Mouse (Mus musculus) central nervous system, embryonic 18 days (tissue): ENCODE measurements around the gene Klhl15. TPM values are rescaled to one million over a fixed set of nuclear protein-coding genes. Genes with fewer than 3 reads are reported as not detected.

Experiments used
- polyA plus RNA-seq: library from polyadenylated mRNA; depleted of rRNA; stranded (reverse); fragments of >200 nt; gene quantifications from 2 replicates; pipeline ENCODE4 v1.2.3, GENCODE M21; 2012; rRNA removed

Klhl15 gene
- polyA plus RNA-seq: 4.2 and 5.4 TPM in 2 replicates

DNA sequence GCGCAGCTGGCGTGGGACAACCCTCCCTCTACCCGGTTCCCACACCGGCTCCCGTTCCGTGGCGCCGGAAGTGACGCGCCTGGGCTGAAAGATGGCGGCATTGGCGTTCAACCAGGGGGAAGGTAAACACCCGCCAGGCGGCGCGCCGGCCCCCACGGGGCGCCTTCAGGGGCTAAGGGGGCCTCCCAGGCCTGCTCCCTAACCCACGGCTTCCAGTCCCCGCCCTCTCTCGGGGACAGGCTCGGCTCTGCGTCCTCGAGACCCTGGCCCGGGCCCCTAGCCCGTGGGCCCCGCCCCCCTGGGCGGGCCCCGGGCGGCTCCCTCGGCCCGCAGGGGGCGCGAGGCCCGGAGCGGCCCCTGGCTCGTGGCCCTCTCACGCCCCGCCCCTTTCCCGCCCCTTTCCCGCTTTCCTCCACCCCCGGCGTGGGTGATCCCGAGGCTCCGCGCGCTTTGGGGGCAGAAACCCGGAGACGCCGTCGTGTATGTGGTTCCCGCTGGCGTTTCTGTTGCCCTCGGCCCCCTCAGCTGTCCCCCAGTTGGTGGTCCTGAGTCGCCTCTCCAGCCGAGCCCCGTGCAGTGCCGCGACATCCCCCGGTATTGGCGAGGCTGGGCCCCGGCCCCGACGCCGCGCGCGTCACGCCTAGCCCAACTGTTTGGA lies at the start of gene Klhl15:
Klhl15 (plus strand) TSS at position 68 of the 658 bp plus-strand sequence.

DNA sequence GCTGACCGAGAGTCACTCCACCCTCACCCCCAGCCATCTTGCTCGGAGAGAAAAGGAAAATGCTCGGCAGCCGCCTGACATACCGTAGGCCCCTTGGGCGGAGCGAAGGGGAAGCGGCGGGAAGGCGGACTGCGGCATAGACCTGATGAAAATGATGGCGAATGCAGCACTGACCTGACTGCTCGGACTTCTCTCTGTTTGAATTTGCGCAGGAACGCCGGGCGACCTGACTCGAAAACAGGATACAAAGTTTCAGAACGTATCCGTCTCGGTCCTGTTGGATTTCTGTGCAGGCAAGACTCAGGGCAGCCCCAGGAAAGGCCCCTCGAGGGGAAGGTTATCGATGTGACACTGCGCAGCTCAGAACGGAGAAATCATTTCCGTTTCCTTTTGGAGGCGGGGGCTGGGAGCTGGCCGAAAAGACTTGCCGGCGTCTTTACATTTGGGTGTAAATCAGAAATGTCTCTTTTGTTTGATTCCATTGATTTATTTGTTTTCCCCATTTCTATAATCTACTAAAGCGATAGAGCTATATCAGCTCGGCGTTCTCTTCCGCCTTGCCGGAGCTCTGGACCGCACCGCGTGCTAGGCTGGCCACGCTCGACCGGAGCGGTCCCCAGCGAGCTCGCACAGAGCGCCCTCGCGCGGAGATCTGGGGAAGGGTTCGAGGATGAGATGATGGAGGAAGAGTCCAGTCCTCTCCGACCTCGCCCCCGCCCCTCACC lies 21.6 kb upstream of the Klhl15 start, which contains the start of gene Eif2s3x:
Eif2s3x (minus strand) TSS at position 266 of the 725 bp plus-strand sequence.

Other genes with a start within 250 kb of the Klhl15 start
- gene Zfx, start 110.9 kb upstream of the Klhl15 start, polyA plus RNA-seq: 12.4 and 13.1 TPM in 2 replicates
- gene Eif2s3x, start 21.7 kb upstream of the Klhl15 start, polyA plus RNA-seq: 96.5 and 98.3 TPM in 2 replicates
- gene Fam90a1b, start 132.2 kb downstream of the Klhl15 start, polyA plus RNA-seq: 0.38 and 0.40 TPM in 2 replicates
- gene Apoo, start 132.5 kb downstream of the Klhl15 start, polyA plus RNA-seq: 36.4 and 38.0 TPM in 2 replicates